Mouse (Mus musculus) embryonic facial prominence, embryonic 14.5 days (tissue): Measurements from ENCODE around the gene Fnip1. TPM values are rescaled to one million over a fixed set of nuclear protein-coding genes. Genes with fewer than 3 reads are reported as not detected.

Experiments used
- ATAC-seq: fragments of 200-750 bp; cut with Nextera tagmentation; 2 replicates; pipeline ENCODE4 v1.8.0; 2017; ENCODE audit warnings: low read depth, moderate number of reproducible peaks, moderate TSS enrichment
- DNase-seq: peaks from one replicate; pipeline ENCODE4 v3.0.0-alpha.2; 2015; ENCODE audit warnings: low spot score
- H3K27ac ChIP-seq: fragments of 300-500 bp; sonication (generic); replicated peaks from 2 replicates; pipeline ENCODE4 v1.5.1; 2014; ENCODE audit warnings: low read depth, mild to moderate bottlenecking, low read length, moderate library complexity
- H3K27me3 ChIP-seq: fragments of 300-500 bp; sonication (generic); replicated peaks from 2 replicates; pipeline ENCODE4 v1.6.1; 2014; ENCODE audit warnings: low read length; ENCODE audit not compliant: control insufficient read depth, insufficient read depth
- H3K36me3 ChIP-seq: fragments of 300-500 bp; sonication (generic); 2 replicates; pipeline ENCODE4 v1.6.1; 2014; ENCODE audit warnings: low read length, mixed read lengths; ENCODE audit not compliant: control insufficient read depth, insufficient read depth
- H3K4me1 ChIP-seq: fragments of 300-500 bp; sonication (generic); 2 replicates; pipeline ENCODE4 v1.6.1; 2014; ENCODE audit warnings: antibody characterized with exemption, low read length; ENCODE audit not compliant: control insufficient read depth, insufficient read depth
- H3K4me2 ChIP-seq: fragments of 300-500 bp; sonication (generic); 2 replicates; pipeline ENCODE4 v1.6.1; 2014; ENCODE audit warnings: low read depth, mild to moderate bottlenecking, low read length, moderate library complexity, mixed read lengths
- H3K4me3 ChIP-seq: fragments of 300-500 bp; sonication (generic); 2 replicates; pipeline ENCODE4 v1.5.1; 2014; ENCODE audit warnings: low read depth, mild to moderate bottlenecking, low read length
- H3K9ac ChIP-seq: fragments of 300-500 bp; sonication (generic); 2 replicates; pipeline ENCODE4 v1.6.1; 2014; ENCODE audit warnings: low read depth, mild to moderate bottlenecking, low read length, moderate library complexity, mixed read lengths
- H3K9me3 ChIP-seq: fragments of 300-500 bp; sonication (generic); 2 replicates; pipeline ENCODE4 v1.6.1; 2016; ENCODE audit warnings: low read length; ENCODE audit not compliant: control insufficient read depth
- WGBS: fragments of 180-500 bp; shearing (Covaris S2); extraction: QIAGEN DNeasy Blood & Tissue Kit; methylation state at CpG from one replicate; pipeline ENCODE4 v1.1.7; 2014; 5-methylcytosine and 5-hydroxymethylcytosine counted together
- polyA plus RNA-seq: library from polyadenylated mRNA; unstranded; fragments of >200 nt; fragmentation: Nextera tagmentation; extraction: Ambion mirVana; gene quantifications from 2 replicates; pipeline ENCODE4 v1.2.1, GENCODE M21; 2014

The Fnip1 gene
- polyA plus RNA-seq, 1 experiment from 2014 or later = 14.7 TPM

DNA sequence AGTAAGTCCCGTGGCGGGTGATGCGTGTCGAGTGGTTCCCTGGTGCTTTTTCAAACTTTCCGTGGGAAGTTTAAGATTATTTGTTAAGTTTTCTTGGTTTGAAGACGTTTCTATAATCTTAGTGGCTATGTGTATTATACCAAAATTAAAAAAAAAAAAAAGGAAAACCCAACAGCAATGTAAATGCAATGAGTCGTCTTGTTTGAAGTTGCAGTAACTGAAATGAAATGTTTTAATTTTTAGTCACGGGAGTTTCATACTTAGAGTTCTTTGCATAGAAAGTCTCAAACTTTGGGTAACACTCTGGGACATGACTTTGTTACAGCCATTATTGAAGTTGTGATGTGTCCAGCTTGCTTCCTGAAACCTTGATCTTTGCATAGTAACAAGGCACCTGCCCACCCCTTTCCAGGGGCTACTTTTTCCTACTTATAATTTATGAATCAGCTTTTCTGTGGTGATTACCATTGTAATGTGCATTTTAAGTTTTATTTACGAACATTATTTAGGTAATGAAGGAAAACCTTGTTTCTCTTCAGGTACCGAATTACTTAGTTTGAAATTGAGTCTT lies 85.5 kb downstream of the Fnip1 start:
- Histone ChIP-seq H3K4me1 (peaks cover 16% of the 10 kb centered on the region), H3K9ac (peak overlapping the region; percentile 89), H3K4me3 (peak overlapping the region; percentile 85), H3K9me3 (no peaks in the 10 kb centered on the region), H3K27me3 (no peaks in the 10 kb centered on the region), H3K36me3 (no peaks in the 10 kb centered on the region), H3K27ac (peak overlapping the region; percentile 98), H3K4me2 (peak overlapping the region; percentile 71)
- DNase-seq = no peak
- no peak for ATAC-seq
- 15% methylated on average over 10 of the region's 10 CpGs for WGBS

DNA sequence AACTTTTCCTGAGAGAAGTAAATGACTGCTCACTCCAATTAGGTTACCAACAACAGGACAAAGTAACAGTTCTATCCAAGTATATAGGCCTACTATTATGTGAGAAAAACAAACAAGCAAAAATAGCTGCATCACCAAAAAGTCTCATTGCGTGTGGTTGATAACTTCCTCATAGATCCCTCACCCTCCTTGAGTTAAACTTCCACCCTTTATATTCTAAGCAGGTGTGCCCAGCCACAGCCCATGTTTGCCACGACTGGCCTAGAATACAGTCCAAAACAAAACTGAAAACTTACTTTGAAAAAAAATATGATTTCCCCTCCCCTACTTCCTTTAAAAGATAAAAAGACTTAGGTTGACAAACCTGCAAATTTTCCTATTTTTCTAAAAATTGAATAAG lies 90.0 kb downstream of the Fnip1 start:
- no peaks in the 10 kb centered on the region for H3K36me3 ChIP-seq
- WGBS = 89% methylated on average over 2 of the region's 2 CpGs
- H3K4me2 ChIP-seq = no peak overlapping the region
- DNase-seq (no peak), ATAC-seq (no peak)
- no peak overlapping the region for H3K4me3 ChIP-seq
- H3K27ac ChIP-seq = no peak overlapping the region
- H3K4me1 ChIP-seq = peaks cover 17% of the 10 kb centered on the region
- no peak overlapping the region for H3K9ac ChIP-seq
- H3K27me3 ChIP-seq = no peaks in the 10 kb centered on the region
- no peaks in the 10 kb centered on the region for H3K9me3 ChIP-seq

DNA sequence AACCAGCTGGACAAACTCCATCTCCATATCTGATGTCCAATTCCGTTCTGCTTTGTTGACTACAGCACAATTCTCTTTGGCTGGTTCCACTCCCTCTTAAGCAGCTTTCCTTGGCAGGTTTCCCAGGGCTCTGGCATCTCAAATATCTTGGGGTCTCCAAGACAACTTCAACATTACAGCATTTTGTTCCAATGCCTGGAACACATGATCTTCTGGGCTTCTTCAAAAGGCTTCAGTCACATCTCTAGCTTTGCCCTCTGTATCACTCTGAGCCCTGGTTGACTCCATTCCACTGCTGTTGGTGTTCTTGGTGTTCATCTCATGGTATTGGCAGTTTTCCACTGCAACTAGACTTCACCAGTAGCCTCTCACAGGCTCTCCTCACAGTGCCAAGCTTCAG lies 92.4 kb downstream of the Fnip1 start:
- no peaks in the 10 kb centered on the region for H3K27me3 ChIP-seq
- no peak overlapping the region for H3K4me2 ChIP-seq
- peaks cover 6% of the 10 kb centered on the region; the same call in 1 of the 2 replicates for H3K4me1 ChIP-seq
- WGBS = 35% methylated on average over 1 of the region's 1 CpGs
- no peak overlapping the region for H3K4me3 ChIP-seq
- H3K27ac ChIP-seq = no peak overlapping the region
- no peaks in the 10 kb centered on the region for H3K36me3 ChIP-seq
- ATAC-seq (peak; percentile 71), DNase-seq (peak; percentile 87)
- H3K9ac ChIP-seq = no peak overlapping the region
- no peaks in the 10 kb centered on the region for H3K9me3 ChIP-seq

DNA sequence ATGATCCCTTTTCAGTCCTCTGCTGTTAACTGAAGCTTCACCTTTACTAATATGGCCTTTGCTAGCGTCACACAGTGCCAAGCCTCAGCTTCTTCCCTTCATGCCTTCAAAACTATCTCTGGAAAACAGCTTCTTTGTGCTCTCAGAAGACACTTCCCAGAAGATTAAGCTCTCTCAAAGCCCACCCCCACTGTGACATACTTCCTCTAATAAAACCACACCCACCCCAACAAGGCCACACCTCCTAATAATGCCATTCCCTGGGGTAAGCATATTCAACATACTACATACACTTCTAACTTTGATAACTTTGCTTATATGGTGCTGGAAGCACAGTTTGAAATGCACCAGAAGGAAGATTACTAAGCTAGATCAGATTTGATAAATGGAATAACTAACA lies 92.9 kb downstream of the Fnip1 start:
- H3K4me3 ChIP-seq = no peak overlapping the region
- no peaks in the 10 kb centered on the region for H3K36me3 ChIP-seq
- WGBS = 90% methylated on average over 1 of the region's 1 CpGs
- no peak overlapping the region for H3K9ac ChIP-seq
- H3K27ac ChIP-seq = no peak overlapping the region
- peaks cover 6% of the 10 kb centered on the region; the same call in 1 of the 2 replicates for H3K4me1 ChIP-seq
- no peaks in the 10 kb centered on the region for H3K27me3 ChIP-seq
- no peak overlapping the region for H3K4me2 ChIP-seq
- DNase-seq (no peak), ATAC-seq (no peak)
- H3K9me3 ChIP-seq = no peaks in the 10 kb centered on the region

DNA sequence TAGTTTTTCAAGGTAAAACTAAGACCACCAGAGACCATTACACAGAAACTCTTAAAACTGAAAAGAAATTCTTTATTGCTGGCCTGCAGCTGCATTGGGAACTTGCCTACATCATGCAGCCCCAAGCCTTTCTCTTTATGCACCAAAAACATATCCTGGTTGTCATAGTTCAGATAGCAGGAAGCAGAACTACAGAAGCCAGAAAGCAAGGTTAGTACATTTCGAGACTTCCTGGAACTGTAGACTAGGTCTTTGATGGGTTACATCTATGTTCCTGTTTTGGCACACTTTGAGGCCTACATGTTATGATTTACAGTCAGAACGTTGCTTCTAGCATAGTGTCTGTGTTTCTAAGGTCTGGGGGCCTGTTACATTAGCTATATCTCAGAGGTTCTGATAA lies 95.8 kb downstream of the Fnip1 start:
- Histone ChIP-seq H3K27ac (no peak overlapping the region), H3K9ac (no peak overlapping the region), H3K36me3 (no peaks in the 10 kb centered on the region), H3K9me3 (no peaks in the 10 kb centered on the region), H3K27me3 (no peaks in the 10 kb centered on the region), H3K4me2 (no peak overlapping the region), H3K4me3 (no peak overlapping the region), H3K4me1 (peaks cover 6% of the 10 kb centered on the region; the same call in 1 of the 2 replicates)
- WGBS = 88% methylated on average over 2 of the region's 2 CpGs
- DNase-seq (no peak), ATAC-seq (no peak)

GRCm38 (mm10) chr11:54534871-54535270 lies 96.9 kb downstream of the Fnip1 start:
- 54% methylated on average over 6 of the region's 6 CpGs for WGBS
- H3K9me3 ChIP-seq = no peaks in the 10 kb centered on the region
- ATAC-seq = no peak

DNA sequence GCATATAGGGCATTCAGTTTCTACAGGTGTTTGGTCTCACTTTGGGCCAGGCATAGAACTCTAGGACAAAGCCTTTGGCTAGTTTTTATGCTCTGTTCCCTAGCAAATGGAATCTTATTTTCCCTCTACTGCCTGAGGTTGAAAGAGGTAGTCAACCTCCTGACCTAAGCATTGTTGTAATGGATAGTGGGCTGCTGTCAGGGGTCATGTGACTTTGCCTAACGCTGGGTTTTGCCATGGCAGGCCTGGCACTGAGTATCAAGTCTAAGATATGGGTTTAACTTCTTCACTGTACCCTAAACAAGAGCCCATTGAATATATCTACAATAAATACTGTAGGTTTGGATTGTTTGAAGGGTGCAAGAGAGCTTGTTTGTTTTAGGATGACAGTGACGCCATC lies 101.0 kb downstream of the Fnip1 start:
- H3K4me1 ChIP-seq = no peaks in the 10 kb centered on the region
- H3K27me3 ChIP-seq = no peaks in the 10 kb centered on the region
- DNase-seq (no peak), ATAC-seq (no peak)
- no peak overlapping the region for H3K9ac ChIP-seq
- H3K9me3 ChIP-seq = no peaks in the 10 kb centered on the region
- H3K27ac ChIP-seq = no peak overlapping the region
- H3K4me2 ChIP-seq = no peak overlapping the region
- 62% methylated on average over 2 of the region's 2 CpGs for WGBS
- no peak overlapping the region for H3K4me3 ChIP-seq
- H3K36me3 ChIP-seq = no peaks in the 10 kb centered on the region

More at GRCm38 (mm10) chr11:54534871-54535270, 96.9 kb downstream of the Fnip1 start:
- Histone ChIP-seq H3K4me1 (peaks cover 6% of the 10 kb centered on the region; the same call in 1 of the 2 replicates), H3K9ac (no peak overlapping the region), H3K4me2 (no peak overlapping the region), H3K27ac (no peak overlapping the region), H3K4me3 (no peak overlapping the region), H3K27me3 (no peaks in the 10 kb centered on the region), H3K36me3 (no peaks in the 10 kb centered on the region)
- DNase-seq = peak; percentile 41

DNA sequence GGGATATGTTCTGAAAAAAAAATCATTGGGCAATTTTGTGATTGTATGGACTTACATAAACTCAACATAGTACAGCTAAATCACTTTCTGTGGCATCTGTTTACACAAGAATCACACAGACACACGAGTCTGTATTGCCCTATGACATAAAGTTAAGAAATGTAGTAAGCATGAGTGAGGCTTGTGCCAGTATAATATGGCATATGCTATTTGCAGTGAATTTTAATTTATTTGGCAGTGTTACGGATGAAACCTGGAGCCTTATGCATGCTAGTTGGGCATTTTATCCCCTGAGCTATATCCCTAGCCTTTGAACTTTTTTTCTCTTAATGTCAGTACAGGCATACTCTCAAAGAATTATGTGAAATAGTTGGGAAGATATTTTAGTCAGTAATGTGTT lies 101.5 kb downstream of the Fnip1 start:
- H3K36me3 ChIP-seq = no peaks in the 10 kb centered on the region
- DNase-seq = no peak
- H3K4me1 ChIP-seq = no peaks in the 10 kb centered on the region
- no peak overlapping the region for H3K9ac ChIP-seq
- H3K27ac ChIP-seq = no peak overlapping the region
- no peak overlapping the region for H3K4me3 ChIP-seq
- H3K9me3 ChIP-seq = no peaks in the 10 kb centered on the region
- 73% methylated on average over 2 of the region's 2 CpGs for WGBS
- no peak for ATAC-seq
- H3K27me3 ChIP-seq = no peaks in the 10 kb centered on the region
- no peak overlapping the region for H3K4me2 ChIP-seq

DNA sequence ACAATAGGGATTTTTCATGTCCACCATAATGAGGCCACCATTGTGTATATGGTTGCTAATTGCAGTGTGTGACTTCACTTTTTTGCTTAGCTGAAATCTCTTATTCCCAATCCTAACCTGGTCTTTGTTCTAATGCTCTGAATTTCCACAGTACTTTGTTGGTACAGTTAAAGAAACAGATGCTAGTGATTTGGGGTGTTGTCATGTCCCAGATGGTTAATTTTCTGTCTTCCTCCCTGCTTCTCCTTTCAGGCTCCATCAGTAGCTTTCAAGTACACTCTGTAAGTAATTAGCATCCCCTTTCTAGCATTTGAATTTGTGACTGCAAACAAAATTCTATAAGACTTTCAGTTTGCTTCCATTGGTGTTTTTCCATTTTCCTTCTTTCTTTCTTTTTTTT lies 102.3 kb downstream of the Fnip1 start:
- Histone ChIP-seq H3K27me3 (no peaks in the 10 kb centered on the region), H3K36me3 (no peaks in the 10 kb centered on the region), H3K9me3 (no peaks in the 10 kb centered on the region), H3K27ac (no peak overlapping the region), H3K4me3 (no peak overlapping the region), H3K9ac (no peak overlapping the region), H3K4me2 (no peak overlapping the region), H3K4me1 (no peaks in the 10 kb centered on the region)
- ATAC-seq = no peak
- DNase-seq = no peak
